Mouse (Mus musculus) myocyte (in vitro differentiated cells): Measurements from ENCODE around the gene Tomm40l.

ENCODE experiments used
- CEBPB ChIP-seq: IDR thresholded peaks from 2 replicates; pipeline ENCODE4 v1.6.1; 2011; ENCODE audit warnings: mild to moderate bottlenecking, moderate library complexity; ENCODE audit not compliant: poor library complexity, insufficient read depth, severe bottlenecking
- E2F4 ChIP-seq: IDR thresholded peaks from one replicate; pipeline ENCODE4 v1.6.1; 2011; ENCODE audit warnings: mild to moderate bottlenecking, control low read depth, moderate library complexity; ENCODE audit not compliant: insufficient read depth
- MAX ChIP-seq: IDR thresholded peaks from one replicate; pipeline ENCODE4 v1.6.1; 2011; ENCODE audit warnings: low read depth, mild to moderate bottlenecking, control low read depth
- MYOD1 ChIP-seq, 3 experiments: IDR thresholded peaks; one replicate each; pipeline ENCODE4 v1.6.1; 2011; ENCODE audit warnings: control low read depth in 2 of 3, low read depth in 2 of 3, mild to moderate bottlenecking in 2 of 3, moderate library complexity in 1 of 3; ENCODE audit not compliant: insufficient read length in 2 of 3, control insufficient read depth in 1 of 3
- MYOG ChIP-seq, 3 experiments: IDR thresholded peaks; one replicate each; pipeline ENCODE4 v1.6.1; 2011; ENCODE audit warnings: control low read depth in 2 of 3, low read depth in 2 of 3, mild to moderate bottlenecking in 2 of 3; ENCODE audit not compliant: insufficient read length in 2 of 3, control insufficient read depth in 1 of 3, insufficient read depth in 1 of 3
- POLR2A ChIP-seq: IDR thresholded peaks from one replicate; pipeline ENCODE4 v1.6.1; 2011; ENCODE audit warnings: low read depth, mild to moderate bottlenecking, control low read depth, moderate library complexity; ENCODE audit not compliant: insufficient read length
- POLR2AphosphoS2 ChIP-seq: IDR thresholded peaks from one replicate; pipeline ENCODE4 v1.6.1; 2011; ENCODE audit warnings: low read depth, control low read depth; ENCODE audit not compliant: insufficient read length
- REST ChIP-seq: IDR thresholded peaks from one replicate; pipeline ENCODE4 v1.6.1; 2011; ENCODE audit warnings: mild to moderate bottlenecking, control low read depth, moderate library complexity; ENCODE audit not compliant: insufficient read depth, insufficient read length
- TCF12 ChIP-seq: IDR thresholded peaks from one replicate; pipeline ENCODE4 v1.6.1; 2011; ENCODE audit warnings: mild to moderate bottlenecking, control low read depth; ENCODE audit not compliant: poor library complexity, insufficient read depth, severe bottlenecking
- TCF3 ChIP-seq: IDR thresholded peaks from one replicate; pipeline ENCODE4 v1.6.1; 2011; ENCODE audit warnings: low read depth, control low read depth; ENCODE audit not compliant: insufficient read length
- USF1 ChIP-seq: IDR thresholded peaks from one replicate; pipeline ENCODE4 v1.6.1; 2011; ENCODE audit warnings: low read depth, mild to moderate bottlenecking, control low read depth, moderate library complexity

- TF ChIP-seq POLR2A, result no peak
- no peak for TF ChIP-seq E2F4
- TF ChIP-seq USF1, result no peak
- peak; percentile 24 for TF ChIP-seq TCF12
- peak in 1 of 3 experiments; percentile 49 for TF ChIP-seq MYOG (IDR thresholded peaks at IDR 0.05; ENCODE audit: control insufficient read depth in 1 of 3, insufficient read depth in 1 of 3, insufficient read length in 2 of 3, low read depth in 2 of 3)
- no peak for TF ChIP-seq CEBPB
- TF ChIP-seq MYOD1 (IDR thresholded peaks at IDR 0.05; ENCODE audit: control insufficient read depth in 1 of 3, insufficient read length in 2 of 3, low read depth in 2 of 3), result peak in 2 of 3 experiments; percentile 6 to 54
- no peak for TF ChIP-seq MAX
- TF ChIP-seq TCF3, result no peak
- no peak for TF ChIP-seq POLR2AphosphoS2
- TF ChIP-seq REST, result no peak
Measured at GRCm38 (mm10) chr1:171245353-171245752, 23.0 kb upstream of the Tomm40l start.
